Mouse (Mus musculus) liver, embryonic 14.5 days (tissue): ENCODE measurements around the gene Fbxl16. TPM values are rescaled to one million over a fixed set of nuclear protein-coding genes. Genes with fewer than 3 reads are reported as not detected.
A peak's percentile ranks its signal among the peaks of the same experiment; 100 is the strongest.

ENCODE experiments used
- ATAC-seq: fragments of 200-750 bp; cut with Nextera tagmentation; 2 replicates; pipeline ENCODE4 v1.8.0; 2017; ENCODE audit warnings: moderate number of reproducible peaks, mild to moderate bottlenecking, moderate library complexity; ENCODE audit not compliant: insufficient read depth
- DNase-seq, 3 experiments: peaks; one replicate each; pipeline ENCODE4 v3.0.0-alpha.2; 2012 to 2013; ENCODE audit warnings: low read depth in 3 of 3, low spot score in 3 of 3
- H3K27ac ChIP-seq: fragments of 300-500 bp; sonication (generic); 2 replicates; pipeline ENCODE4 v1.5.1; 2014; ENCODE audit warnings: moderate library complexity, mild to moderate bottlenecking, control low read depth, inconsistent platforms
- H3K27me3 ChIP-seq: fragments of 300-500 bp; sonication (generic); 2 replicates; pipeline ENCODE4 v1.6.1; 2014; ENCODE audit warnings: mild to moderate bottlenecking, low read length, moderate library complexity; ENCODE audit not compliant: control insufficient read depth, insufficient read depth
- H3K36me3 ChIP-seq: fragments of 300-500 bp; sonication (generic); replicated peaks from 2 replicates; pipeline ENCODE4 v1.6.1; 2014; ENCODE audit warnings: low read depth; ENCODE audit not compliant: control insufficient read depth, insufficient read depth
- H3K4me1 ChIP-seq, 2 experiments: fragments of 200-500 bp in 1 of 2; fragments of 300-500 bp in 1 of 2; sonication (generic) in 1 of 2; replicated peaks; 2 replicates each; pipeline ENCODE4 v1.6.1; 2012 to 2014; ENCODE audit warnings: antibody characterized with exemption in 1 of 2, inconsistent platforms in 1 of 2, low read length in 1 of 2; ENCODE audit not compliant: control insufficient read depth in 2 of 2, insufficient read depth in 2 of 2
- H3K4me2 ChIP-seq: fragments of 300-500 bp; sonication (generic); 2 replicates; pipeline ENCODE4 v1.6.1; 2014; ENCODE audit warnings: low read depth, mild to moderate bottlenecking, control low read depth, moderate library complexity
- H3K4me3 ChIP-seq, 2 experiments: fragments of 200-500 bp in 1 of 2; fragments of 300-500 bp in 1 of 2; sonication (generic) in 1 of 2; 2 replicates each; pipeline ENCODE4 v1.5.1; 2012 to 2014; ENCODE audit warnings: low read depth in 2 of 2, low read length in 2 of 2, mild to moderate bottlenecking in 2 of 2, control low read depth in 1 of 2, inconsistent platforms in 1 of 2, moderate library complexity in 1 of 2; ENCODE audit not compliant: insufficient read depth in 1 of 2
- H3K9ac ChIP-seq: fragments of 300-500 bp; sonication (generic); replicated peaks from 2 replicates; pipeline ENCODE4 v1.6.1; 2014; ENCODE audit warnings: mild to moderate bottlenecking, control low read depth, moderate library complexity
- H3K9me3 ChIP-seq: fragments of 300-500 bp; sonication (generic); 2 replicates; pipeline ENCODE4 v1.6.1; 2016; ENCODE audit warnings: low read length, mixed read lengths; ENCODE audit not compliant: control insufficient read depth
- CTCF ChIP-seq: IDR thresholded peaks from 2 replicates; pipeline ENCODE4 v1.5.1; 2016; ENCODE audit warnings: antibody characterized with exemption, low read depth, control low read depth
- EP300 ChIP-seq: IDR thresholded peaks from 2 replicates; pipeline ENCODE4 v1.6.1; 2016; ENCODE audit warnings: antibody characterized with exemption, low read depth
- WGBS: fragments of 180-500 bp; shearing (Covaris S2); extraction: QIAGEN DNeasy Blood & Tissue Kit; methylation state at CpG from one replicate; pipeline ENCODE4 v1.1.7; 2014; ENCODE audit not compliant: insufficient replicate concordance; 5-methylcytosine and 5-hydroxymethylcytosine counted together
- polyA plus RNA-seq, 2 experiments: library from polyadenylated mRNA; depleted of rRNA in 1 of 2; stranded (reverse) in 1 of 2; unstranded in 1 of 2; fragments of >200 nt; fragmentation: Nextera tagmentation in 1 of 2; extraction: Ambion mirVana in 1 of 2; gene quantifications; 2 replicates each; pipeline versions ENCODE4 v1.2.1 to v1.2.3; 2012 to 2014

The Fbxl16 gene
- polyA plus RNA-seq, 2 experiments: 0.04 TPM; not detected in 1

GRCm38 (mm10) chr17:25837076-25837410 lies 28.2 kb downstream of the Fbxl16 start, which contains the start of gene Rhbdl1:
Gene Rhbdl1, minus strand, starts transcription at chr17:25837295.
- 10% methylated on average over 24 of the region's 29 CpGs for WGBS
- DNase-seq (no peak), ATAC-seq (no peak)
- Histone ChIP-seq H3K4me2 (peak within 1 kb of the TSS; percentile 53), H3K9me3 (no peaks in the 10 kb centered on the region), H3K4me1 (peaks cover 3 to 6% of the 10 kb centered on the region in 2 experiments; a peak in 1 of 4 replicates), H3K9ac (peak within 1 kb of the TSS; percentile 7; the same call in 1 of the 2 replicates), H3K27me3 (no peaks in the 10 kb centered on the region), H3K27ac (no peak within 1 kb of the TSS), H3K36me3 (peaks cover 32% of the 10 kb centered on the region), H3K4me3 (peak within 1 kb of the TSS in 1 of 2 experiments; percentile 23; a peak in 2 of 4 replicates)
- TF ChIP-seq EP300 (no peak), CTCF (no peak)

GRCm38 (mm10) chr17:25837533-25837932 lies 28.6 kb downstream of the Fbxl16 start:
- H3K27ac ChIP-seq: no peak overlapping the region
- no peak overlapping the region for H3K4me3 ChIP-seq
- TF ChIP-seq EP300: no peak
- TF ChIP-seq CTCF: no peak
- no peak overlapping the region for H3K4me2 ChIP-seq
- H3K27me3 ChIP-seq: no peaks in the 10 kb centered on the region
- WGBS: 51% methylated on average over 3 of the region's 3 CpGs
- peaks cover 32% of the 10 kb centered on the region for H3K36me3 ChIP-seq
- H3K9ac ChIP-seq: no peak overlapping the region
- peaks cover 3 to 6% of the 10 kb centered on the region in 2 experiments; a peak in 1 of 4 replicates for H3K4me1 ChIP-seq
- no peak for DNase-seq
- no peaks in the 10 kb centered on the region for H3K9me3 ChIP-seq
- no peak for ATAC-seq

GRCm38 (mm10) chr17:25838904-25839303 lies 30.0 kb downstream of the Fbxl16 start:
- 75% methylated on average over 4 of the region's 4 CpGs for WGBS
- H3K9me3 ChIP-seq: no peaks in the 10 kb centered on the region
- H3K36me3 ChIP-seq: peaks cover 32% of the 10 kb centered on the region
- DNase-seq: no peak
- ATAC-seq: no peak
- H3K4me3 ChIP-seq: no peak overlapping the region
- H3K4me1 ChIP-seq: peaks cover 12 to 14% of the 10 kb centered on the region in 2 experiments
- no peak overlapping the region for H3K4me2 ChIP-seq
- H3K27me3 ChIP-seq: no peaks in the 10 kb centered on the region
- no peak overlapping the region for H3K9ac ChIP-seq
- TF ChIP-seq CTCF (no peak), EP300 (no peak)
- no peak overlapping the region for H3K27ac ChIP-seq

- Histone ChIP-seq H3K27ac (no peak overlapping the region), H3K27me3 (no peaks in the 10 kb centered on the region), H3K36me3 (peaks cover 32% of the 10 kb centered on the region), H3K9ac (no peak overlapping the region), H3K4me1 (peaks cover 13 to 15% of the 10 kb centered on the region in 2 experiments), H3K9me3 (no peaks in the 10 kb centered on the region), H3K4me3 (no peak overlapping the region), H3K4me2 (no peak overlapping the region)
- whole genome bisulfite sequencing: 78% methylated on average over 14 of the region's 14 CpGs
- DNase-seq: no peak
- TF ChIP-seq CTCF: no peak
- TF ChIP-seq EP300: no peak
- ATAC-seq: no peak
These were observed 30.8 kb downstream of the Fbxl16 start for GRCm38 (mm10) chr17:25839455-25840235.

GRCm38 (mm10) chr17:25840519-25840918 lies 31.6 kb downstream of the Fbxl16 start:
- H3K9ac ChIP-seq: no peak overlapping the region
- H3K4me2 ChIP-seq: no peak overlapping the region
- DNase-seq: no peak
- H3K4me3 ChIP-seq: no peak overlapping the region
- peaks cover 16 to 19% of the 10 kb centered on the region in 2 experiments for H3K4me1 ChIP-seq
- H3K27me3 ChIP-seq: no peaks in the 10 kb centered on the region
- ATAC-seq: no peak
- peaks cover 32% of the 10 kb centered on the region for H3K36me3 ChIP-seq
- TF ChIP-seq CTCF (no peak), EP300 (no peak)
- 91% methylated on average over 6 of the region's 6 CpGs for WGBS
- no peak overlapping the region for H3K27ac ChIP-seq
- H3K9me3 ChIP-seq: no peaks in the 10 kb centered on the region
